Mouse (Mus musculus) ES-Bruce4 (cell line): ENCODE measurements around the gene Slc16a1.
"Not testable (repeated sequence)": the region's sequence is repeated elsewhere in the genome, so short reads cannot be mapped to it uniquely, and the experiment has no call there.

Experiments
- CTCF ChIP-seq: IDR thresholded peaks from one replicate; pipeline ENCODE4 v1.8.1; 2011; ENCODE audit warnings: low read depth, low read length
- POLR2A ChIP-seq: IDR thresholded peaks from one replicate; pipeline ENCODE4 v1.8.1; 2011; ENCODE audit warnings: low read length; ENCODE audit not compliant: insufficient read depth

DNA sequence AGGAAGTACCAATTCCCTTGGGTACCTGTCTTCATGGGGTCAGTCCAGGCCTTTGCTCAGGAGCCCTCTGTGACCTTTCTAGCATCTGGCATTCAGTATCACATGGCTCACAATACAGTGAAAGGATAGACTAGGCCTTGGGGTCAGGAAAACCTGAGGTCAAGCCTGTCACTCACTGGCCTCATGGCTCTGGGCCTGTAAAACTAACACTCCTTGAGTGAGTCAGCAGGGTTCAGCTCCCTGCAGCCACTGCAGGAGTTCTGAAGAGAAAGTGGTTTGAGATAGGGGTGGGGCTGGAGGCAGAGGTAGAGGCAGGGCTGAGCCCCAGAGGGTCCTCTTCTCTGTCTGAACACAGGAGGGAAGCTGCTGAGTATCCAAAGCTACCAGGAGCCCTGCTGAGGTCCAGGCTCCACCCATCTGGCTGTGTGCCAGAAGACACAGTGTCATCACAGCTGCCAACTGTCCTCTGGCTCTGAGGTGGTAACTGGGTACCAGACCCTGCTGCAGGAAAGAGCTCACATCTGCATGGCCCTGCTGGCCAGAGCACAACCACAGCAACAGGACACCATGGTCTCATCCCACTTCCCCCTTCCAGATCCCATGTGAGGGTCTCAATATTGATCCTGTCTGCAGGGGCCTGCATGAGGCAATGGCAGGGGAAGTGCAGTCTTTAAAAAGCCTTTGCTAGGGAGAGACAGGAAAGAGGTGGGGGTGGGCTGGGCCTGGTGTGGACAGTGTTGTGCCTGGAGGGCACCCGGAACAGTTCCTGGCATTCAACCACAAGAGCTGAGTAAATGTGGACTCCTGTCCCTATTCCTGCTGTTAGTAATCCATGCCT lies 31.9 kb downstream of the Slc16a1 start:
- not testable (repeated sequence) for TF ChIP-seq CTCF, POLR2A
